Mouse (Mus musculus) left cerebral cortex, postnatal 4 days (tissue): ENCODE results near the gene Slc35g3. TPM values are rescaled to one million over a fixed set of nuclear protein-coding genes. Genes with fewer than 3 reads are reported as not detected.

Experiments
- total RNA-seq, 2 experiments: library from RNA; stranded (reverse); gene quantifications; 2 replicates each; pipeline ENCODE4 v1.2.3; 2021

The Slc35g3 gene
- total RNA-seq, 2 experiments from 2014 or later = not detected

Other genes with a start within 250 kb of the Slc35g3 start
- 1 to 10 TPM; 9.3 to 9.7 TPM for gene Dnah2, start 212.9 kb downstream of the Slc35g3 start, total RNA-seq
- gene Efnb3, start 201.8 kb downstream of the Slc35g3 start, total RNA-seq = 100 to 1,000 TPM; 180 to 225 TPM
- 1 to 10 TPM; 8.5 to 8.6 TPM for gene Wrap53, start 181.7 kb downstream of the Slc35g3 start, total RNA-seq
- gene Trp53, start 181.6 kb downstream of the Slc35g3 start, total RNA-seq = 10 to 100 TPM; 38.0 to 39.1 TPM
- 100 to 1,000 TPM; 166 to 200 TPM for gene Atp1b2, start 156.0 kb downstream of the Slc35g3 start, total RNA-seq
- not detected for gene Shbg, start 144.1 kb downstream of the Slc35g3 start, total RNA-seq
- gene Sat2, start 139.9 kb downstream of the Slc35g3 start, total RNA-seq = 10 to 100 TPM in 1 of 2 experiments, 1 to 10 TPM in 1; 8.7 to 12.4 TPM
- 100 to 1,000 TPM in 1 of 2 experiments, 10 to 100 TPM in 1; 98.2 to 107 TPM for gene Fxr2, start 129.0 kb downstream of the Slc35g3 start, total RNA-seq
- not detected for gene Sox15, start 106.7 kb downstream of the Slc35g3 start, total RNA-seq
- 10 to 100 TPM; 83.6 to 85.3 TPM for gene Mpdu1, start 99.3 kb downstream of the Slc35g3 start, total RNA-seq
- 1 to 10 TPM; 7.1 to 8.5 TPM for gene Cd68, start 95.8 kb downstream of the Slc35g3 start, total RNA-seq
- 100 to 1,000 TPM; 661 to 680 TPM for gene Eif4a1, start 89.5 kb downstream of the Slc35g3 start, total RNA-seq
- gene Senp3, start 79.9 kb downstream of the Slc35g3 start, total RNA-seq = 100 to 1,000 TPM; 117 to 129 TPM
- 1 to 10 TPM in 1 of 2 experiments, under 1 TPM in 1; 0.93 to 1.3 TPM for gene Tnfsf13, start 76.2 kb downstream of the Slc35g3 start, total RNA-seq
- 1 to 10 TPM; 6.4 to 8.7 TPM for gene Tnfsf12, start 66.1 kb downstream of the Slc35g3 start, total RNA-seq
- under 1 TPM; 0.30 to 0.97 TPM for gene Tnfsfm13, start 65.9 kb downstream of the Slc35g3 start, total RNA-seq
- 10 to 100 TPM; 49.6 to 54.6 TPM for gene Polr2a, start 3.3 kb downstream of the Slc35g3 start, total RNA-seq
- gene Zbtb4, start 3.9 kb upstream of the Slc35g3 start, total RNA-seq = 10 to 100 TPM; 47.9 to 52.5 TPM
- 1 to 10 TPM in 1 of 2 experiments, under 1 TPM in 1; 0.48 to 1.5 TPM for gene Chrnb1, start 34.0 kb upstream of the Slc35g3 start, total RNA-seq
- 10 to 100 TPM; 25.2 to 29.6 TPM for gene Fgf11, start 39.9 kb upstream of the Slc35g3 start, total RNA-seq
- gene Tmem102, start 43.7 kb upstream of the Slc35g3 start, total RNA-seq = not detected
- not detected for gene Gm39566, start 53.3 kb upstream of the Slc35g3 start, total RNA-seq
- gene Spem2, start 56.5 kb upstream of the Slc35g3 start, total RNA-seq = not detected
- gene Spem1, start 60.2 kb upstream of the Slc35g3 start, total RNA-seq = 1 to 10 TPM in 1 of 2 experiments, under 1 TPM in 1; 0.93 to 1.1 TPM
- 100 to 1,000 TPM; 237 to 257 TPM for gene Nlgn2, start 75.8 kb upstream of the Slc35g3 start, total RNA-seq
- 100 to 1,000 TPM; 140 to 155 TPM for gene Tmem256, start 76.5 kb upstream of the Slc35g3 start, total RNA-seq
- gene Plscr3, start 84.4 kb upstream of the Slc35g3 start, total RNA-seq = 10 to 100 TPM; 46.2 to 52.1 TPM
- not detected for gene Tnk1, start 96.8 kb upstream of the Slc35g3 start, total RNA-seq
- not detected for gene Tmem95, start 116.0 kb upstream of the Slc35g3 start, total RNA-seq
- 1 to 10 TPM in 1 of 2 experiments, under 1 TPM in 1; 0.38 to 1.0 TPM for gene Kctd11, start 119.4 kb upstream of the Slc35g3 start, total RNA-seq
- gene Acap1, start 133.6 kb upstream of the Slc35g3 start, total RNA-seq = under 1 TPM; 0.50 to 0.72 TPM
- 10 to 100 TPM in 1 of 2 experiments, 1 to 10 TPM in 1; 8.3 to 10.7 TPM for gene 2810408A11Rik, start 139.0 kb upstream of the Slc35g3 start, total RNA-seq
- gene Neurl4, start 139.1 kb upstream of the Slc35g3 start, total RNA-seq = 100 to 1,000 TPM; 157 to 165 TPM
- 10 to 100 TPM; 37.8 to 38.3 TPM for gene Gps2, start 151.9 kb upstream of the Slc35g3 start, total RNA-seq
- gene Eif5a, start 160.0 kb upstream of the Slc35g3 start, total RNA-seq = 100 to 1,000 TPM; 539 to 555 TPM
- gene Ybx2, start 173.8 kb upstream of the Slc35g3 start, total RNA-seq = 10 to 100 TPM; 16.1 to 23.5 TPM
- gene Slc2a4, start 186.2 kb upstream of the Slc35g3 start, total RNA-seq = 1 to 10 TPM; 1.7 to 3.2 TPM
- not detected for gene Cldn7, start 202.8 kb upstream of the Slc35g3 start, total RNA-seq
- gene Ctdnep1, start 219.2 kb upstream of the Slc35g3 start, total RNA-seq = 100 to 1,000 TPM in 1 of 2 experiments, 10 to 100 TPM in 1; 89.3 to 102 TPM
- gene Elp5, start 220.5 kb upstream of the Slc35g3 start, total RNA-seq = 100 to 1,000 TPM; 112 to 116 TPM
- 100 to 1,000 TPM; 303 to 307 TPM for gene Gabarap, start 229.2 kb upstream of the Slc35g3 start, total RNA-seq
- gene Phf23, start 233.8 kb upstream of the Slc35g3 start, total RNA-seq = 10 to 100 TPM; 46.2 to 48.7 TPM
- gene Dvl2, start 238.6 kb upstream of the Slc35g3 start, total RNA-seq = 10 to 100 TPM; 38.8 to 40.1 TPM